Mouse (Mus musculus) hindlimb bud, embryonic 11.5 days (tissue): ENCODE results near the gene Bloc1s5.
"Not testable (repeated sequence)": the region's sequence is repeated elsewhere in the genome, so short reads cannot be mapped to it uniquely, and the experiment has no call there.

Experiments
- DNase-seq: peaks from one replicate; pipeline ENCODE4 v3.0.0-alpha.2; 2012; ENCODE audit warnings: low read depth, low spot score; ENCODE audit errors: extremely low spot score

Bloc1s5 gene

GRCm38 (mm10) chr13:38634800-38635269 lies at the start of gene Bloc1s5:
Gene Bloc1s5 (minus strand): TSS chr13:38635109.
- DNase-seq: peak; percentile 91

DNA sequence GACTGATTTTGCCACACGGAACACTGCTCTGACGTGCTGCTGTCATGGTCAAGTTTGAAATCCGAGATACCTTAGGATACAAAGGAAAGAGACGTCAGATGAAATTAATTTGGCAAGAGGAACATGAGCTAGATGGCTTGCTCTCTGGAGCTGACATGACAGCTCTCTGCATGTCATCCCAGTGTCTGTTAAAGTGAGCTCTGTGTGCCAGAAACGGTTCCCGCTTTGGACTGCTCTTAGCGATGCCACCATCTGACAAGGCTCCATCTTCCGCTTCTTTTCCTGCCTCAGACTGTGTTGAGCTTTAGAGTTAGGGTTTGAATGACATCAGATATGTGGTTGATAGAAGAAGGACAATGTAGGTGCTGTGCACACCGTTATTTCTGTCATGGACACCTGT lies 37.4 kb upstream of the Bloc1s5 start:
- no peak for DNase-seq

DNA sequence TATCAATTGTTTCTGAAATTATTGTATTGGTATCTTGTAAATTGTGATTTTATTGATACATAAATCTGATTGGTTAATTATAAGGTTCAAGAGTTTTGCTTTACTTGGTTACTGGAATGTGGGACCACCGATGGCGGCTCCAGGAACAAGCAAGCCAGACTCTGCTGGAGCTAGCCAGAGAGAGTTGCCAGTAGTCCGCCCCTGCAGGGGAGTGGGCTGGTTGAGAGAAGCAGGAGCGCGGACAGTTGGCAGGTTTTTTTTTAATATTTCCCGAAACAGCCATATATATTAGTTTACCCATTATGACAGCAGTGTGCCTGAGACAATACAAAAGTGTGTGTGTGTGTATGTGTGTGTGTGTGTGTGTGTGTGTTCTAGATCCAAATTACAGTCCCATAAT lies 36.5 kb upstream of the Bloc1s5 start:
- not testable (repeated sequence) for DNase-seq

- no peak for DNase-seq
These were observed 35.1 kb upstream of the Bloc1s5 start for GRCm38 (mm10) chr13:38670051-38670450.

DNA sequence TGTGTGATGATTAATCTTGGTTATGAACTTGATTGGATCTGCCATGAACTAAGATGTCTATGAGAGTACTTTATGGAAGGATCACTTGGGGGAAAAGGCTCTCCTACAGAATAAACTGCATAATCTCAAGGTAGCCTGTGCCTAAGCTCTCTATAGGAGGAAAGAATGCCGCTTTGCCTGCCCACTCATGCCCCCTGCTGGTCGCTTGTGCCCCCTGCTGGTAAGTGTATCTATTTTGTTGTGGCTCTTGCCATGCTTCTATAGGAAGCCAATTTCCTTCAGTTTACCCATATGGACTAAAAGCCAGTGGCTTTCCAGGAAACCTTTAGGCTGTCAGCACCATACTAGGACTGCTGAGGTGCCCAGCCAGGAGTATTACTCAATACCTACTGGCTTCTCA lies 33.6 kb upstream of the Bloc1s5 start:
- DNase-seq: no peak

- DNase-seq: no peak
These were observed 29.8 kb upstream of the Bloc1s5 start for GRCm38 (mm10) chr13:38664753-38665152.

GRCm38 (mm10) chr13:38659524-38660136 lies 24.7 kb upstream of the Bloc1s5 start:
- no peak for DNase-seq

DNA sequence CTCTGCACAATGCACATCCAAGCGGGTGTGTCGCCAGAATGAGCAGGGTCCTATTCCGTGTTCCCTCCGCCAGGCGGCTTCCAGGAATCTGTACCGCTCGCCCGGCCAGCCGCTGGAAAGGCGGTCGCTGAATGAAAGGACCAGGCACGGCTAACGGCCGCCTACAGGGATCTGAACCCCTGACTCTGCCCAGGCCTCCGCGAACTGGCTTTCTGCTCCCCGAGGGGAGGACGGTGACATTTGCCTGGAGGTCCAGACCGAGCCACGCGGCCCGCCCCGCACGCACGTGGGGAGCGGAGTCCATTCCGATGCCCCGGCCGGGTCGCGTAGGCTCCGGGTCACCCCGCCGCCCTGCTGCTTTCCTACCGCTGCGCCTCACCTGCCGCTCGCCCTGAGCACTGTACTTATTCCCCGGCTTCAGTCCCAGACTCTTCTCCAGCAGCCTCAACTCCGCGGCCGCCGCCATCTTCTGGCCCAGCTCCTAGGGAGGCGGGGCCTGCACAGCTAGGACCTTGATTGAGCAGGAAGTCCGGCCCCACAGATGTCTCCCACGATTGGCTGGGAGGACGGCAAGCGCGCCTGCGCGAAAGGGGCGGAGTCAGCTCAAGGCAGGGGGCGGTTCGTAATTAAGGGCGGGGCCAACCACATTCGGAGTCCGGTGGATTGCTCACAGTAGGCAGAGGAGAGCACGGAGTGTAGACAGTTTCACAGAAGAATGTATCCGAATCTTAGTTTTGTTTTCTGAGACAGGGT lies 23.8 kb upstream of the Bloc1s5 start, which contains the start of gene Eef1e1:
Gene Eef1e1 (minus strand): TSS at position 531 of the 753 bp plus-strand sequence.
- peak; percentile 67 for DNase-seq

DNA sequence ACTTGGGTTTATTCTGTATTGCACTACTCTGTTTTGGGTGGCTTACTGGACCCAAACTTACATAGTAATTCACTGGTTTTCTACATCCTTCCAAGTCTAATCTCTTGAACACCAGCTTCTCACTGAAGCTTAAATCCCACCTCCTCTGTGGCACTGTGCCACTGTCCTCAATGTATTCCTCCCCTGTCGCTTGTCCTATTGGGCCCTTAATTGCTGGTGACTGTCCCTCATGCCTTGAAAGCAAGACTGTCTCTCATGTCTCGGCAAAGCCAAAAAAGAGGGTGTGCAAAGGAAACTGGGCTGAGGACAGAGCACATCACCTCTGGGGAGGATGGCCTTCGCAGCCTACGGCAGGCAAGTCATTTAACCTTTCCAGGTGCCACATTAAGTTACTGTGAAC lies 23.0 kb upstream of the Bloc1s5 start:
- DNase-seq: no peak

GRCm38 (mm10) chr13:38650292-38650691 lies 15.4 kb upstream of the Bloc1s5 start:
- DNase-seq: no peak

- no peak for DNase-seq
These were observed 14.2 kb upstream of the Bloc1s5 start for GRCm38 (mm10) chr13:38649069-38649468.

GRCm38 (mm10) chr13:38641414-38641813 lies 6.5 kb upstream of the Bloc1s5 start:
- DNase-seq: no peak

DNA sequence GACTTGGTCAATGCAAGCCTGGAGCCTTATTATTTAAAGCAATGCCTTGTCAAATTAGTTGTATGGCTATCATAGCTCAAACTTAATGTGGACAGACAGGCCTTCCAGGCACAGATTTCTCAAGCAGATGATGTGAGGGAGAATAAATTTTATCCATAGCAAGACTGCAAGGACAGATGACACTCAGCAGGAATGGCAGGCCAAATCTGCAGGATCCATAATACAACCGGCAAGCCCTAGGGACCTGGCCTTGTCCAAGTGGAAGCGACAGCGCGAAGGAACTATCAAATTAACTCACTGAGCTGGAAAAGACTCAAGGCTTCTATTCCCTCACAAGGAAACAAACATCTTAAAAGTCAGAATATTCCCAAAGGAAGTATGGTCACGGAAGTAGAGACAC lies 6.1 kb upstream of the Bloc1s5 start:
- DNase-seq: no peak

DNA sequence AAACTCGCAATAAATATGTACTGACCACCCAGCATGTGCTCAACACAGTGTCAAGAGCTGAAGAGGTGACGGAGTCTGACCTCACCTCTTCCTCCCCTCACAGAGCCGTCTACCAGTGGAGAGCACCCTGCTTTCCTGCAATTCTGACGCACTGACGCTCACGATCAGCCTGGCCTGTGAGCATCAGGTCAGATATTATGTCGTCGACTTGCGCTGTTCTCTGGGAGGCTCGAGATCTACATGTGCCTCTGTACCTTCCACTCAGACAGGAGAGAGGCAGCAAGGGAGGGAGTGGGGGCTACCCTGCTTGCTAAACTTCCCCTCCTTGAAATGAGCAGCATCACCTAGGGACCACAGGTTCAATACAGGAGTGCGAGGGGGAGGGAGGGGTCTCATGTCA lies 3.8 kb upstream of the Bloc1s5 start:
- no peak for DNase-seq

- no peak for DNase-seq
These were observed 581 bp downstream of the Bloc1s5 start for GRCm38 (mm10) chr13:38634256-38634799.

- DNase-seq: no peak
These were observed 1.5 kb downstream of the Bloc1s5 start for GRCm38 (mm10) chr13:38633287-38634000.

- DNase-seq: no peak
These were observed 2.4 kb downstream of the Bloc1s5 start for GRCm38 (mm10) chr13:38632556-38632955.

- no peak for DNase-seq
These were observed 8.7 kb downstream of the Bloc1s5 start for GRCm38 (mm10) chr13:38626229-38626525.

- no peak for DNase-seq
These were observed 9.2 kb downstream of the Bloc1s5 start for GRCm38 (mm10) chr13:38625492-38626228.

- DNase-seq: no peak
These were observed 10.5 kb downstream of the Bloc1s5 start for GRCm38 (mm10) chr13:38624292-38624902.

DNA sequence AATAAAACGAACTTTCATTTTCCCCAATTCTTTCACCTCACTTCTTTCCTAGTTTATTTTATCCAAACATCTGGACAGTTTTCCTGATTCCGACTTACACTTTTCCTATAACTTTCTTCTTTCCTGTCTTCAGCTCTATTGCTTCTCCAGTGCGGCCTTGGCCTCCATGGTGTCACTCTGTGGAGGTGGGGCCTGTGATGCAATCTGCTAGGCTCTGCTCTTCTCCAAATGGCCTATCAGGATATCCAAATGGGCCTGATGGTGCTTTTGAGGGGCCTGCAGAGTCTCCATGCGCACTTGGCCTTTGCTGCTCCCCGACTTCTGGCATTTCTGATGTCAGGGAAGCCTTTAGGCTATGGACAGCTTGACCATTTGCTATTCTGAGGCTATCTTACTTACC lies 11.6 kb downstream of the Bloc1s5 start:
- DNase-seq: no peak
